Mouse (Mus musculus) cerebellum, adult 8-10 months (tissue): ENCODE results near the gene Vegfc.

ENCODE experiments used
- DNase-seq: peaks from one replicate; pipeline ENCODE4 v3.0.0; 2022

Gene Vegfc

GRCm38 (mm10) chr8:54077271-54078120 lies at the start of gene Vegfc:
Gene Vegfc, plus strand, starts transcription at chr8:54077606.
- DNase-seq: peak; percentile 20

GRCm38 (mm10) chr8:54034584-54034983 lies 42.8 kb upstream of the Vegfc start:
- DNase-seq: no peak

- no peak for DNase-seq
Measured at GRCm38 (mm10) chr8:54042601-54043000, 34.8 kb upstream of the Vegfc start.

- no peak for DNase-seq
Measured at GRCm38 (mm10) chr8:54043468-54043867, 33.9 kb upstream of the Vegfc start.

- DNase-seq: no peak
Measured at GRCm38 (mm10) chr8:54053210-54053609, 24.2 kb upstream of the Vegfc start.

GRCm38 (mm10) chr8:54065492-54065891 lies 11.9 kb upstream of the Vegfc start:
- no peak for DNase-seq

- no peak for DNase-seq
Measured at GRCm38 (mm10) chr8:54076301-54076700, 1.1 kb upstream of the Vegfc start.

GRCm38 (mm10) chr8:54076791-54077270 lies 575 bp upstream of the Vegfc start:
- DNase-seq: peak; percentile 20

- DNase-seq: no peak
Measured at GRCm38 (mm10) chr8:54078121-54078440, 675 bp downstream of the Vegfc start.

- DNase-seq: no peak
Measured at GRCm38 (mm10) chr8:54079001-54079400, 1.6 kb downstream of the Vegfc start.

GRCm38 (mm10) chr8:54079601-54080000 lies 2.2 kb downstream of the Vegfc start:
- DNase-seq: no peak

GRCm38 (mm10) chr8:54085896-54086295 lies 8.5 kb downstream of the Vegfc start:
- no peak for DNase-seq

- DNase-seq: no peak
Measured at GRCm38 (mm10) chr8:54087114-54087513, 9.7 kb downstream of the Vegfc start.

- DNase-seq: no peak
Measured at GRCm38 (mm10) chr8:54089204-54089603, 11.8 kb downstream of the Vegfc start.

GRCm38 (mm10) chr8:54089901-54090300 lies 12.5 kb downstream of the Vegfc start:
- DNase-seq: no peak

- DNase-seq: no peak
Measured at GRCm38 (mm10) chr8:54100058-54100457, 22.7 kb downstream of the Vegfc start.

- DNase-seq: no peak
Measured at GRCm38 (mm10) chr8:54114581-54114980, 37.2 kb downstream of the Vegfc start.

GRCm38 (mm10) chr8:54120115-54120514 lies 42.7 kb downstream of the Vegfc start:
- no peak for DNase-seq

GRCm38 (mm10) chr8:54121942-54122341 lies 44.5 kb downstream of the Vegfc start:
- DNase-seq: no peak

- no peak for DNase-seq
Measured at GRCm38 (mm10) chr8:54122345-54122744, 44.9 kb downstream of the Vegfc start.

GRCm38 (mm10) chr8:54130558-54130957 lies 53.2 kb downstream of the Vegfc start:
- no peak for DNase-seq

- DNase-seq: peak; percentile 14
Measured at GRCm38 (mm10) chr8:54153240-54153639, 75.8 kb downstream of the Vegfc start.

- no peak for DNase-seq
Measured at GRCm38 (mm10) chr8:54163505-54163904, 86.1 kb downstream of the Vegfc start.

- no peak for DNase-seq
Measured at GRCm38 (mm10) chr8:54185336-54185735, 107.9 kb downstream of the Vegfc start.

GRCm38 (mm10) chr8:54185927-54186326 lies 108.5 kb downstream of the Vegfc start:
- no peak for DNase-seq
